Mouse (Mus musculus): ENCODE results near the gene Gm5901. TPM values are rescaled to one million over a fixed set of nuclear protein-coding genes. Genes with fewer than 3 reads are reported as not detected.

The Gm5901 gene
- polyA plus RNA-seq, 1 experiment from 2014 or later, result not detected

DNA sequence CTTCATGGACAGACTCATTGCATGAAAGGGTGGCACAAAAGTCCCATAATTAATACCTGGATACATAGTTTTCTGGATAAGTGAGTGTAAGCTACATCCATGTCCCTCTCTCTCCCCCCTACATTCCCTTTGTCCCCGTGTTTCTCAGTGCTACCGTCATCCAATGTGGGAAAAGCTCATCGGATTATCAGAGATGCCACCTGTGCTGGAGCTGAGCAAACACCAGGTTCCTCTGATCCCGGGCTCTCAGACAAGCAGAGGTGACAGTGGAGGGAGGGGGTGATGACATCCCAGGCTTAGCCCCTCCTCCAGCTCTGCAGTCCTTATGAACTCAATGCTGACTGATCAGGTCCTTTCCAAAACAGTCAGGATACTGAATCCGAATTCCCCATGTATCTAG is 49.5 kb downstream of the Gm5901 start:
- Histone ChIP-seq H3K4me1 (replicated peaks; ENCODE audit: control insufficient read depth, insufficient read depth, low read length) (peaks cover 13% of the 10 kb centered on the region), H3K27me3 (replicated peaks; ENCODE audit: control insufficient read depth, insufficient read depth, low read length) (peaks cover 16% of the 10 kb centered on the region), H3K27ac (ENCODE audit: low read length) (no peak overlapping the region), H3K9ac (replicated peaks; ENCODE audit: low read depth, low read length) (no peak overlapping the region), H3K36me3 (ENCODE audit: control insufficient read depth, insufficient read depth) (no peaks in the 10 kb centered on the region), H3K4me3 (replicated peaks; ENCODE audit: low read length) (no peak overlapping the region), H3K9me3 (ENCODE audit: control insufficient read depth, low read length) (no peaks in the 10 kb centered on the region), H3K4me2 (ENCODE audit: low read length) (no peak overlapping the region)
- no peak for ATAC-seq
- 39% methylated on average over 5 of the region's 5 CpGs for WGBS

DNA sequence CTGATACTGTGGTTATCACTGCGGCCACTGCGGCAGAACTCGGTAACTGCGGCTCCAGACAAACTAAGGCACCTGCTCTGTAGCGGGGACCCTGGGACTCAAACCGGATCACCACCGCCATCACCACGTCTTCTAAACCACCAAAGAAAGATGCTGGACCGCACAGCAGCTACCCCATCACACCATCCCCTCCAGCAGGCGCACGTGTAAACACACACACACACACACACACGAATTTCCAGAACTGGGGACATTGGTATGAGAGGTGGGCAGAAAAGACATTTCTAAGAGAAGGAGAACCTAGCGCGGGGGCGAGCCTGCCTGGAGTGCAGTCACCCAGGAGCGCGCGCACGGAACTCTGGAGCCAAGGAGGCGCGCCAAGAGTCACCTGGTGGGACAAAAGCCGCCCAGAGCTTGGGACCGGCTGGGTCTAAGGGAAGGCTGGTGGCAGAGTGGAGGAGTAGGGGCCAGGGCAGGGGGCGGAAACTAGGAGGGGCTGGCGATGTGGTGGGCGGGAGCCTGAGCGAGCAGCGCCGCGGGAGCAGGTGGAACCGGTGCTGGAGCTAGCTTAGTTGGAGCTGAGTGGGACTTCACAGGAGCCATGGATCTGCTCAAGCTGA is 50.7 kb downstream of the Gm5901 start, which contains the start of gene Cckbr:
TSS of gene Cckbr (plus strand) at position 308 of the 620 bp plus-strand sequence.
- peaks cover 16% of the 10 kb centered on the region for H3K27me3 ChIP-seq (replicated peaks; ENCODE audit: control insufficient read depth, insufficient read depth, low read length)
- H3K36me3 ChIP-seq (ENCODE audit: control insufficient read depth, insufficient read depth), result no peaks in the 10 kb centered on the region
- peaks cover 13% of the 10 kb centered on the region for H3K4me1 ChIP-seq (replicated peaks; ENCODE audit: control insufficient read depth, insufficient read depth, low read length)
- H3K4me2 ChIP-seq (ENCODE audit: low read length), result peak within 1 kb of the TSS; percentile 94
- no peaks in the 10 kb centered on the region for H3K9me3 ChIP-seq (ENCODE audit: control insufficient read depth, low read length)
- WGBS, result 2% methylated on average over 28 of the region's 31 CpGs
- H3K9ac ChIP-seq (replicated peaks; ENCODE audit: low read depth, low read length), result peak within 1 kb of the TSS; percentile 61
- ATAC-seq, result peak; percentile 86
- no peak within 1 kb of the TSS for H3K27ac ChIP-seq (ENCODE audit: low read length)
- H3K4me3 ChIP-seq (replicated peaks; ENCODE audit: low read length), result peak within 1 kb of the TSS; percentile 59

DNA sequence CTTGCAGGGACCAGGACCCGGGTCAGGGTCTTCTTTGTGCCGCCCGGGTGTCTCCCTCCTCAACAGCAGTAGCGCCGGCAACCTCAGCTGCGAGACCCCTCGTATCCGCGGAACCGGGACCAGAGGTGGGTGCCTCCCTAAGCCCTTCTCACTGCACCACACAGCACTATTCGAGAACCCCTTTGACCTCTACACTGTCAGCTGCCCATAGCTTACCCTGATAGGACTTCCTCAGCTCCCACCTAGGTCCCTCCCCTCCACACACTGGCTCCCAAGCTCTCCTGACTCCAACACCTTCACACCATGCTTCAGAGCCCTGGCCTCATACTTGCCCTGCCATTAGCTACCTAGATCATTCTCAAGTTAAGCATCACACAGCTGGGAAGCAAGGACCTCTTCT is 51.2 kb downstream of the Gm5901 start:
- H3K27ac ChIP-seq (ENCODE audit: low read length), result no peak overlapping the region
- 2% methylated on average over 11 of the region's 11 CpGs for WGBS
- no peaks in the 10 kb centered on the region for H3K36me3 ChIP-seq (ENCODE audit: control insufficient read depth, insufficient read depth)
- ATAC-seq, result peak; percentile 58
- H3K4me3 ChIP-seq (replicated peaks; ENCODE audit: low read length), result peak overlapping the region; percentile 59
- H3K9ac ChIP-seq (replicated peaks; ENCODE audit: low read depth, low read length), result peak overlapping the region; percentile 61
- peaks cover 16% of the 10 kb centered on the region for H3K27me3 ChIP-seq (replicated peaks; ENCODE audit: control insufficient read depth, insufficient read depth, low read length)
- H3K4me2 ChIP-seq (ENCODE audit: low read length), result peak overlapping the region; percentile 94
- H3K4me1 ChIP-seq (replicated peaks; ENCODE audit: control insufficient read depth, insufficient read depth, low read length), result peaks cover 13% of the 10 kb centered on the region
- H3K9me3 ChIP-seq (ENCODE audit: control insufficient read depth, low read length), result no peaks in the 10 kb centered on the region

Other genes with a start within 250 kb of the Gm5901 start
- not detected in 2 replicates for gene Olfr683, start 228.0 kb upstream of the Gm5901 start, polyA plus RNA-seq (2015; fragmentation: Nextera tagmentation; extraction: Ambion mirVana)
- gene Olfr684, start 211.4 kb upstream of the Gm5901 start, polyA plus RNA-seq (2015; fragmentation: Nextera tagmentation; extraction: Ambion mirVana), result not detected in 2 replicates
- gene Olfr685, start 189.0 kb upstream of the Gm5901 start, polyA plus RNA-seq (2015; fragmentation: Nextera tagmentation; extraction: Ambion mirVana), result not detected in 2 replicates
- not detected in 2 replicates for gene Olfr686, start 167.6 kb upstream of the Gm5901 start, polyA plus RNA-seq (2015; fragmentation: Nextera tagmentation; extraction: Ambion mirVana)
- not detected in 2 replicates for gene Olfr688, start 86.9 kb upstream of the Gm5901 start, polyA plus RNA-seq (2015; fragmentation: Nextera tagmentation; extraction: Ambion mirVana)
- gene Olfr689, start 63.9 kb upstream of the Gm5901 start, polyA plus RNA-seq (2015; fragmentation: Nextera tagmentation; extraction: Ambion mirVana), result not detected in 2 replicates
- not detected in 2 replicates for gene Olfr690, start 40.9 kb upstream of the Gm5901 start, polyA plus RNA-seq (2015; fragmentation: Nextera tagmentation; extraction: Ambion mirVana)
- gene Olfr691, start 32.8 kb upstream of the Gm5901 start, polyA plus RNA-seq (2015; fragmentation: Nextera tagmentation; extraction: Ambion mirVana), result 0.22 TPM in 1 of 2 replicates, not detected in the other
- gene Olfr692, start 6.8 kb upstream of the Gm5901 start, polyA plus RNA-seq (2015; fragmentation: Nextera tagmentation; extraction: Ambion mirVana), result not detected in 2 replicates
- gene Fam160a2, start 25.0 kb downstream of the Gm5901 start, polyA plus RNA-seq (2015; fragmentation: Nextera tagmentation; extraction: Ambion mirVana), result 50.1 and 53.6 TPM in 2 replicates
- gene Cnga4, start 29.5 kb downstream of the Gm5901 start, polyA plus RNA-seq (2015; fragmentation: Nextera tagmentation; extraction: Ambion mirVana), result 0.19 TPM in 1 of 2 replicates, not detected in the other
- 1.2 and 2.6 TPM in 2 replicates for gene Cckbr, start 50.7 kb downstream of the Gm5901 start, polyA plus RNA-seq (2015; fragmentation: Nextera tagmentation; extraction: Ambion mirVana)
- gene Cavin3, start 107.3 kb downstream of the Gm5901 start, polyA plus RNA-seq (2015; fragmentation: Nextera tagmentation; extraction: Ambion mirVana), result 24.2 and 28.3 TPM in 2 replicates
- gene Smpd1, start 179.3 kb downstream of the Gm5901 start, polyA plus RNA-seq (2015; fragmentation: Nextera tagmentation; extraction: Ambion mirVana), result 69.2 and 74.2 TPM in 2 replicates
- gene Apbb1, start 206.6 kb downstream of the Gm5901 start, polyA plus RNA-seq (2015; fragmentation: Nextera tagmentation; extraction: Ambion mirVana), result 249 and 300 TPM in 2 replicates
- 0.14 TPM in 1 of 2 replicates, not detected in the other for gene Hpx, start 225.1 kb downstream of the Gm5901 start, polyA plus RNA-seq (2015; fragmentation: Nextera tagmentation; extraction: Ambion mirVana)